Comparison of ENCODE assay signal across 13 mouse cellular contexts in the genomic region with DNA sequence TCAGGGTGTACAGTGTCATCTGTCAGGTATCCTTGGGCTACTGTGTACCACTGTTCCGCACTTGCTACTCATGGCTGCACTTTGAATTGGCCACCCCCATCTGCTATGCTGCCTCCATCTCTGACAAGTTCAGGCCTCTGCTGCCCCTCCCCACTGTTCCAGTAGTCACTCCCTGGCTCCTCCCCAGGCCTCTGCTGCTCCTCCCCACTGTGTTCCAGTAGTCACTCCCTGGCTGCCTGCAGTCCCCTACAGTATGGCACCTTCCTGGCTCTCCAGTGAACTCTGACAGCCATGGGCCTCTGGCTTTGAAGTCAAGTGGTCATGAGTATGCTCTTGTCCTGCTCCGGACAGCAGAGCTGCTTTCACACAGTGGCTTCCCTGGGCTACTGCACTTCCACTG. TPM values are rescaled to one million over a fixed set of nuclear protein-coding genes. Genes with fewer than 3 reads are reported as not detected.
DNase-seq lines count a peak whose midpoint lies in the region; ATAC-seq and TF ChIP-seq lines count a peak whose summit lies in the region.
"Had no signal": no experiment of that assay in that cellular context is flagged by ENCODE, and none has a peak within 500 bp of the region (broad histone marks: within the 10 kb centered on the region; RNA-seq: fewer than 3 reads in every experiment).

No protein-coding gene starts in this region.

- peak; percentile 59; the same call in 1 of the 2 replicates for ATAC-seq in G1E (ENCODE audit: extremely low read depth, insufficient number of reproducible peaks, low FRiP score, poor library complexity, severe bottlenecking)
- ATAC-seq in lung, embryonic 15.5 days (ENCODE audit: borderline replicate concordance, extremely low read depth, low FRiP score, low TSS enrichment): peak; percentile 81
- ATAC-seq: activated CD4-positive, CD25-positive, alpha-beta regulatory T cell, adult 4 months; midbrain, embryonic 15.5 days had no signal

- H3K4me2 ChIP-seq in lung, embryonic 15.5 days: no peak overlapping the region
- H3K4me2 ChIP-seq: midbrain, embryonic 15.5 days had no signal

- H3K9me3 ChIP-seq in G1E (replicated peaks): no peaks in the 10 kb centered on the region
- H3K9me3 ChIP-seq in lung, embryonic 15.5 days: no peaks in the 10 kb centered on the region
- H3K9me3 ChIP-seq: midbrain, embryonic 15.5 days had no signal

- no peak for TF ChIP-seq CTCF in G1E (IDR thresholded peaks at IDR 0.05; ENCODE audit: low read depth, low read length)

- H3K4me1 ChIP-seq in G1E (ENCODE audit: insufficient read depth, low read depth, low read length): peaks cover 4% of the 10 kb centered on the region
- peaks cover 14% of the 10 kb centered on the region; the same call in 1 of the 2 replicates for H3K4me1 ChIP-seq in lung, embryonic 15.5 days

- H3K4me3 ChIP-seq in G1E (ENCODE audit: low read depth, low read length): no peak overlapping the region
- no peak overlapping the region for H3K4me3 ChIP-seq in lung, embryonic 15.5 days
- H3K4me3 ChIP-seq: midbrain, embryonic 15.5 days had no signal

- peaks cover 99% of the 10 kb centered on the region for H3K36me3 ChIP-seq in G1E (replicated peaks)
- peaks cover 32% of the 10 kb centered on the region for H3K36me3 ChIP-seq in lung, embryonic 15.5 days

- no peaks in the 10 kb centered on the region for H3K27me3 ChIP-seq in G1E (ENCODE audit: insufficient read depth, low read length)
- H3K27me3 ChIP-seq in lung, embryonic 15.5 days: no peaks in the 10 kb centered on the region
- H3K27me3 ChIP-seq: midbrain, embryonic 15.5 days had no signal

- peak overlapping the region; percentile 33 for H3K27ac ChIP-seq in lung, embryonic 15.5 days
- H3K27ac ChIP-seq: midbrain, embryonic 15.5 days had no signal

- H3K9ac ChIP-seq in lung, embryonic 15.5 days: no peak overlapping the region
- H3K9ac ChIP-seq: midbrain, embryonic 15.5 days had no signal

- DNase-seq in adrenal gland, adult 2 months: peak; percentile 43
- no peak for DNase-seq in adrenal gland, postnatal 10 days
- peak; percentile 27 for DNase-seq in kidney, adult 9 months
- DNase-seq in kidney, adult 11 months: no peak
- no peak for DNase-seq in G1E (ENCODE audit: low spot score)
- no peak for DNase-seq in spleen, postnatal 14 days (ENCODE audit: low spot score in 2 of 2)
- DNase-seq in right cerebral cortex, postnatal 36 days (ENCODE audit: low spot score in 2 of 2): no peak
- DNase-seq: B cell, adult 2 months; layer of hippocampus, postnatal 36 days; thymus, adult 2 months had no signal

- 33% methylated on average over 2 of the region's 2 CpGs for WGBS in lung, embryonic 15.5 days

RNA-seq across cellular contexts. Expression of a gene that starts 19.2 kb away (rescaled TPM):
- 10 to 100 TPM; 80.5 to 83.4 TPM for total RNA-seq in adrenal gland, adult 2 months (2021)
- 10.6 and 12.3 TPM in 2 replicates for polyA plus RNA-seq in adrenal gland, adult 2 months (2012; rRNA removed)
- 10 to 100 TPM; 55.4 to 62.9 TPM for total RNA-seq in adrenal gland, postnatal 10 days (2021)
- total RNA-seq in G1E (2014; fragmentation: Nextera tagmentation) (70.8 and 97.4 TPM in 2 replicates), G1E (2017) (39.2 and 45.3 TPM in 2 replicates)
- polyA plus RNA-seq in G1E (2012): 20.1 and 25.6 TPM in 2 replicates
- polyA plus RNA-seq in lung, embryonic 15.5 days (2015; fragmentation: Nextera tagmentation; extraction: Ambion mirVana): 87.9 and 88.1 TPM in 2 replicates

RNA-seq across cellular contexts. Expression of a gene that starts 44.8 kb away (rescaled TPM):
- total RNA-seq in adrenal gland, adult 2 months (2021): 10 to 100 TPM in 1 of 2 experiments, 1 to 10 TPM in 1; 9.5 to 14.7 TPM
- 4.0 and 5.1 TPM in 2 replicates for polyA plus RNA-seq in adrenal gland, adult 2 months (2012; rRNA removed)
- 10 to 100 TPM; 12.4 to 12.7 TPM for total RNA-seq in adrenal gland, postnatal 10 days (2021)
- total RNA-seq in G1E (2014; fragmentation: Nextera tagmentation) (11.2 and 17.6 TPM in 2 replicates), G1E (2017) (24.5 and 27.2 TPM in 2 replicates)
- polyA plus RNA-seq in G1E (2012): 14.9 and 17.8 TPM in 2 replicates
- polyA plus RNA-seq in lung, embryonic 15.5 days (2015; fragmentation: Nextera tagmentation; extraction: Ambion mirVana): 30.7 and 34.5 TPM in 2 replicates

RNA-seq across cellular contexts. Expression of a gene that starts 56.0 kb away (rescaled TPM):
- total RNA-seq in adrenal gland, adult 2 months (2021): 10 to 100 TPM; 32.7 to 39.2 TPM
- 18.1 and 22.6 TPM in 2 replicates for polyA plus RNA-seq in adrenal gland, adult 2 months (2012; rRNA removed)
- total RNA-seq in adrenal gland, postnatal 10 days (2021): 10 to 100 TPM; 29.0 to 37.3 TPM
- total RNA-seq in G1E (2014; fragmentation: Nextera tagmentation) (37.4 and 49.6 TPM in 2 replicates), G1E (2017) (44.9 and 51.2 TPM in 2 replicates)
- 9.8 and 13.5 TPM in 2 replicates for polyA plus RNA-seq in G1E (2012)
- polyA plus RNA-seq in lung, embryonic 15.5 days (2015; fragmentation: Nextera tagmentation; extraction: Ambion mirVana): 38.3 and 41.5 TPM in 2 replicates

RNA-seq across cellular contexts. Expression of a gene that starts 57.4 kb away (rescaled TPM):
- 10 to 100 TPM; 21.8 to 23.5 TPM for total RNA-seq in adrenal gland, adult 2 months (2021)
- 23.1 TPM in 2 replicates for polyA plus RNA-seq in adrenal gland, adult 2 months (2012; rRNA removed)
- 10 to 100 TPM; 14.8 to 15.5 TPM for total RNA-seq in adrenal gland, postnatal 10 days (2021)
- 11.0 and 14.9 TPM in 2 replicates for total RNA-seq in G1E (2014; fragmentation: Nextera tagmentation)
- total RNA-seq in G1E (2017): 52.8 and 59.5 TPM in 2 replicates
- 22.4 and 26.5 TPM in 2 replicates for polyA plus RNA-seq in G1E (2012)
- 28.4 and 31.1 TPM in 2 replicates for polyA plus RNA-seq in lung, embryonic 15.5 days (2015; fragmentation: Nextera tagmentation; extraction: Ambion mirVana)

RNA-seq across cellular contexts. Expression of a gene that starts 58.5 kb away (rescaled TPM):
- 100 to 1,000 TPM; 166 to 524 TPM for total RNA-seq in adrenal gland, adult 2 months (2021)
- polyA plus RNA-seq in adrenal gland, adult 2 months (2012; rRNA removed): 79.2 and 83.3 TPM in 2 replicates
- 100 to 1,000 TPM; 512 to 544 TPM for total RNA-seq in adrenal gland, postnatal 10 days (2021)
- total RNA-seq in G1E (2014; fragmentation: Nextera tagmentation) (1,147 and 1,296 TPM in 2 replicates), G1E (2017) (3,809 and 4,399 TPM in 2 replicates)
- polyA plus RNA-seq in G1E (2012): 365 and 446 TPM in 2 replicates
- 664 and 702 TPM in 2 replicates for polyA plus RNA-seq in lung, embryonic 15.5 days (2015; fragmentation: Nextera tagmentation; extraction: Ambion mirVana)

Comparison
In these comparisons a context has a peak if more than half of its experiments do, and no peak if none do; other contexts are left out.
1. DNase-seq: peak in adrenal gland, adult 2 months (single experiment) and kidney, adult 9 months (single experiment); none in adrenal gland, postnatal 10 days (single experiment), kidney, adult 11 months (single experiment), G1E (single experiment), spleen, postnatal 14 days (0 of 2) and right cerebral cortex, postnatal 36 days (0 of 2).